In the genomic region with DNA sequence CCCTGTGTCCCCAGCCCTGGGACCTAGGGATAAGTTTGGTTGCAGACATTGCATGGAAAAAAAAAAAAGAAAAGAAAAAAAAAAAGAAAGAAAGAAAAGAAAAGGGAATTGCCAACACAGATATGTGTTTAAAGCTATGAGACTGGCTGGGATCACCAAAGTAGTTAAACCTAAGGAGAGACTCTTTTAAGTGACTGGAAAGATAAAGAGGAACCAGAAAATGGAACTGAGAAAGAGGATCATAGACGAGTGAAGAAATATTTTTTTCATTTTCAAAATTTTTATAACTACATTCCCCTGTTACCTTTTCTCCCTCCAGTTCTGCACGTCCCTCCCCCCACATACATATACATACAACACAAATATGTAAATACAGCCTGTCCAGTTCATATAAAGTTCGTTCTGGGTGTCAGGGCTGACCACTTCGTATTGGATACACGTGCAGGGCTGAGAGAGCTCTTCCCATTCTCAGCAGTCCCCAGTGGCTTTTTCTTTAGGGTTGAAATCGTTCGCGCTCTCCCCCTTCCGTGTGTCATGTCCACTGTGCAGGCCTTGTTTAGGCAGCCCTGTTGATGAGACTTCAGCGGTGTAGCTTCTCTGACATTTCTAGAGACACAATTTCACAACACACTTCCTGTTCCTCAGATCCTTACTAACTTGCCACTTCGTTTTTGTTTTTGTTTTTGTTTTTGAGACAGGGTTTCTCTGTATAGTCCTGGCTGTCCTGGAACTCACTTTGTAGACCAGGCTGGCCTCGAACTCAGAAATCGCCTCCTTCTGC, we compare ENCODE assay signal across 18 mouse cellular contexts. TPM values are rescaled to one million over a fixed set of nuclear protein-coding genes. Genes with fewer than 3 reads are reported as not detected.
DNase-seq lines count a peak whose midpoint lies in the region; ATAC-seq and TF ChIP-seq lines count a peak whose summit lies in the region.
"Had no signal": no experiment of that assay in that cellular context is flagged by ENCODE, and none has a peak within 500 bp of the region (broad histone marks: within the 10 kb centered on the region; RNA-seq: fewer than 3 reads in every experiment).

No protein-coding gene starts in this region.

- 0 out of 2 replicates have a peak overlapping the region, but pooled peaks have one; percentile 18 for H3K27ac ChIP-seq in liver, adult 2 months (replicated peaks; ENCODE audit: insufficient read depth, low read depth, low read length)
- peak overlapping the region; percentile 62; the same call in 1 of the 2 replicates for H3K27ac ChIP-seq in liver, embryonic 16.5 days (ENCODE audit: low read length)
- H3K27ac ChIP-seq: forebrain, embryonic 15.5 days; layer of hippocampus, adult 2 months; limb, embryonic 10.5 days; midbrain, embryonic 12.5 days; neural tube, embryonic 13.5 days had no signal

- no peaks in the 10 kb centered on the region for H3K27me3 ChIP-seq in liver, adult 2 months (ENCODE audit: control insufficient read depth, insufficient read depth, low read length)
- no peaks in the 10 kb centered on the region for H3K27me3 ChIP-seq in liver, embryonic 16.5 days (ENCODE audit: control insufficient read depth, insufficient read depth, low read depth, low read length)
- H3K27me3 ChIP-seq: forebrain, embryonic 15.5 days; midbrain, embryonic 12.5 days; neural tube, embryonic 13.5 days had no signal

- H3K4me2 ChIP-seq in liver, embryonic 16.5 days (ENCODE audit: low read depth, low read length), result 0 out of 2 replicates have a peak overlapping the region, but pooled peaks have one; percentile 18
- H3K4me2 ChIP-seq: forebrain, embryonic 15.5 days; midbrain, embryonic 12.5 days; neural tube, embryonic 13.5 days had no signal

- no peak overlapping the region for H3K4me3 ChIP-seq in liver, adult 2 months (ENCODE audit: insufficient read depth, low read depth, low read length)
- H3K4me3 ChIP-seq in liver, embryonic 16.5 days (ENCODE audit: low read depth, low read length), result no peak overlapping the region
- H3K4me3 ChIP-seq: forebrain, embryonic 15.5 days; layer of hippocampus, adult 2 months; limb, embryonic 10.5 days; midbrain, embryonic 12.5 days; neural tube, embryonic 13.5 days had no signal

- WGBS in liver, adult 2 months, result 85% methylated on average over 13 of the region's 13 CpGs
- WGBS in liver, embryonic 16.5 days (ENCODE audit: insufficient replicate concordance), result 64% methylated on average over 13 of the region's 13 CpGs

- no peak for ATAC-seq in liver, embryonic 16.5 days (ENCODE audit: low read depth)
- peak; percentile 60 for ATAC-seq in neutrophil, adult 5-6 weeks (ENCODE audit: extremely low read depth, insufficient number of reproducible peaks, low FRiP score, poor library complexity, severe bottlenecking)
- ATAC-seq: forebrain, embryonic 15.5 days had no signal

- no peak for TF ChIP-seq CTCF in liver, adult 2 months (IDR thresholded peaks at IDR 0.05; ENCODE audit: low read depth, low read length)

- H3K79me2 ChIP-seq in liver, adult 2 months (ENCODE audit: control insufficient read depth, insufficient read depth, low read length), result peaks cover 52% of the 10 kb centered on the region

- DNase-seq in liver, adult 2 months (ENCODE audit: extremely low read depth, low read depth, low spot score), result no peak
- DNase-seq in liver (no peak), A20 (ENCODE audit: low read depth, low spot score) (peak; percentile 37)
- no peak for DNase-seq in left cerebral cortex, adult 9 months (ENCODE audit: low spot score in 2 of 2)
- DNase-seq in spleen, adult 12 weeks (ENCODE audit: low spot score), result no peak
- DNase-seq: cerebellum, postnatal 10 days; embryo, embryonic 11 days; gastrocnemius, postnatal 25 days; kidney, adult 11 months; lung, adult 18-20 months; spleen, adult 18-20 months had no signal

- peaks cover 14% of the 10 kb centered on the region; the same call in 1 of the 2 replicates for H3K36me3 ChIP-seq in liver, adult 2 months (ENCODE audit: control insufficient read depth, insufficient read depth, low read length)
- peaks cover 6% of the 10 kb centered on the region; the same call in 1 of the 2 replicates for H3K36me3 ChIP-seq in liver, embryonic 16.5 days (ENCODE audit: control insufficient read depth, insufficient read depth)

- no peak overlapping the region for H3K9ac ChIP-seq in liver, adult 2 months (ENCODE audit: low read depth, low read length)
- no peak overlapping the region for H3K9ac ChIP-seq in liver, embryonic 16.5 days (ENCODE audit: low read depth, low read length)
- H3K9ac ChIP-seq: forebrain, embryonic 15.5 days; midbrain, embryonic 12.5 days; neural tube, embryonic 13.5 days had no signal

- H3K9me3 ChIP-seq in liver, embryonic 16.5 days (replicated peaks; ENCODE audit: control insufficient read depth, low read length), result no peaks in the 10 kb centered on the region
- H3K9me3 ChIP-seq: forebrain, embryonic 15.5 days; limb, embryonic 10.5 days; midbrain, embryonic 12.5 days; neural tube, embryonic 13.5 days had no signal

- H3K4me1 ChIP-seq in liver, adult 2 months (ENCODE audit: control insufficient read depth, insufficient read depth, low read length), result peaks cover 14% of the 10 kb centered on the region
- peaks cover 5% of the 10 kb centered on the region for H3K4me1 ChIP-seq in liver, embryonic 16.5 days (ENCODE audit: control insufficient read depth, low read depth, low read length)
- H3K4me1 ChIP-seq: forebrain, embryonic 15.5 days; limb, embryonic 10.5 days; midbrain, embryonic 12.5 days; neural tube, embryonic 13.5 days had no signal

- TF ChIP-seq POLR2A in liver, adult 2 months (IDR thresholded peaks at IDR 0.05; ENCODE audit: extremely low read depth, insufficient read depth, low read length), result no peak

RNA-seq across cellular contexts. Expression of a gene that starts 11.4 kb away (rescaled TPM):
- 7.9 and 9.9 TPM in 2 replicates for total RNA-seq in liver, adult 2 months (2014; rRNA removed)
- 5.2 and 7.1 TPM in 2 replicates for polyA plus RNA-seq in liver, adult 2 months (2012; rRNA removed)
- polyA plus RNA-seq in liver, embryonic 16.5 days (2015; fragmentation: Nextera tagmentation; extraction: Ambion mirVana), result 4.1 and 4.8 TPM in 2 replicates
- total RNA-seq in neutrophil, adult 5-6 weeks (2017), result 168 and 185 TPM in 2 replicates

Comparison
In these comparisons a context has a peak if more than half of its experiments do, and no peak if none do; other contexts are left out.
1. RNA of a gene that starts 11.4 kb away (total RNA-seq): 168 to 185 TPM in neutrophil, adult 5-6 weeks; 7.9 to 9.9 TPM in liver, adult 2 months; every median in the first group is over 10 times any median in the second.